8 mouse cellular contexts compared by ENCODE assay signal in the genomic region with DNA sequence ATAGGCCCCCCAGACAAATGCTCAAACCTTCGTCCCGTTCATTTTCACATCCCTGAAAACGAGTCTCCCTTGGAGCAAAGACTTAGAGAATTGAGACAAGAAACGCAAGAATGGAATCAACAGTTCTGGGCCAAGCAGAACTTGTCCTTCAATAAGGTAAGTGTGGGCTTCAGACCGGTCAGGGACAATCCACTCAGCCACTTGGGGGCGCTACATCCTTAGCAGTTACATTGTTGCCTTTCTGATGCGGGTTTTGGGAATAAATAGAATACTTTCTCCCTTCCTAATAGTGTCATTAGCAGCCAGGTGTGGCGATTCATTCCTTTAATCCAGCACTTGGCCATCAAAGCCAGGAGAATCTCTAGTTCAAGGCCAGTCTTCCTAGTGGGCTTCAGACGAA. TPM values are rescaled to one million over a fixed set of nuclear protein-coding genes. Genes with fewer than 3 reads are reported as not detected.
A peak's percentile ranks its signal among the peaks of the same experiment; 100 is the strongest.
DNase-seq lines count a peak whose midpoint lies in the region; ATAC-seq and TF ChIP-seq lines count a peak whose summit lies in the region.

No protein-coding gene starts in this region.

- H3K9me3 ChIP-seq in hindbrain, postnatal 0 days (ENCODE audit: low read length), result no peaks in the 10 kb centered on the region
- H3K9me3 ChIP-seq in hindbrain, embryonic 13.5 days, result no peaks in the 10 kb centered on the region

- H3K4me1 ChIP-seq in hindbrain, postnatal 0 days (ENCODE audit: insufficient read depth, low read length), result peaks cover 11% of the 10 kb centered on the region; the same call in 1 of the 2 replicates
- peaks cover 35% of the 10 kb centered on the region for H3K4me1 ChIP-seq in hindbrain, embryonic 13.5 days (replicated peaks)

- no peak overlapping the region for H3K9ac ChIP-seq in hindbrain, postnatal 0 days (replicated peaks; ENCODE audit: low read length)
- H3K9ac ChIP-seq in hindbrain, embryonic 13.5 days, result no peak overlapping the region

- no peak overlapping the region for H3K4me2 ChIP-seq in hindbrain, postnatal 0 days (ENCODE audit: low read depth, low read length)
- no peak overlapping the region for H3K4me2 ChIP-seq in hindbrain, embryonic 13.5 days

- 0 out of 2 replicates have a peak, but pooled peaks cover 3% of the 10 kb centered on the region for H3K36me3 ChIP-seq in hindbrain, postnatal 0 days (ENCODE audit: insufficient read depth, low read length)
- peaks cover 36% of the 10 kb centered on the region for H3K36me3 ChIP-seq in hindbrain, embryonic 13.5 days

- TF ChIP-seq CTCF in hindbrain, postnatal 0 days (IDR thresholded peaks at IDR 0.05; ENCODE audit: low read depth), result peak; percentile 67

- H3K27me3 ChIP-seq in hindbrain, postnatal 0 days (ENCODE audit: insufficient read depth, low read length), result no peaks in the 10 kb centered on the region
- H3K27me3 ChIP-seq in hindbrain, embryonic 13.5 days, result no peaks in the 10 kb centered on the region

- no peak overlapping the region for H3K27ac ChIP-seq in hindbrain, postnatal 0 days
- H3K27ac ChIP-seq in hindbrain, embryonic 13.5 days, result no peak overlapping the region

- peak; percentile 65 for DNase-seq in hindbrain, postnatal 0 days (ENCODE audit: low spot score)
- peak; percentile 42 for DNase-seq in thymus, postnatal 14 days
- no peak for DNase-seq in thymus, postnatal 0 days (ENCODE audit: low spot score)
- peak; percentile 64 for DNase-seq in cerebellum, adult 8-10 months
- DNase-seq in urinary bladder, postnatal 36 days (ENCODE audit: low spot score in 2 of 2), result no peak
- DNase-seq in frontal cortex, postnatal 14 days (ENCODE audit: low spot score in 2 of 2), result no peak

- no peak for ATAC-seq in hindbrain, postnatal 0 days
- ATAC-seq in hindbrain, embryonic 13.5 days (ENCODE audit: low FRiP score), result no peak
- 0 out of 2 replicates have a peak, but pooled peaks have one; percentile 45 for ATAC-seq in megakaryocyte progenitor cell, adult 5-6 weeks (replicated peaks; ENCODE audit: poor library complexity)

- whole genome bisulfite sequencing in hindbrain, postnatal 0 days, result 73% methylated on average over 9 of the region's 9 CpGs
- WGBS in hindbrain, embryonic 13.5 days, result 75% methylated on average over 9 of the region's 9 CpGs

- H3K4me3 ChIP-seq in hindbrain, postnatal 0 days (ENCODE audit: low read length), result no peak overlapping the region
- no peak overlapping the region for H3K4me3 ChIP-seq in hindbrain, embryonic 13.5 days

RNA-seq across cellular contexts. Expression of gene Apopt1, which starts 9.6 kb away (rescaled TPM):
- total RNA-seq in hindbrain, postnatal 0 days (2014; rRNA removed), result 23.6 and 28.1 TPM in 2 replicates
- 60.3 and 63.9 TPM in 2 replicates for polyA plus RNA-seq in hindbrain, postnatal 0 days (2015; fragmentation: Nextera tagmentation; extraction: Ambion mirVana)
- 55.1 and 62.1 TPM in 2 replicates for polyA plus RNA-seq in hindbrain, embryonic 13.5 days (2015; fragmentation: Nextera tagmentation; extraction: Ambion mirVana)
- polyA plus RNA-seq in thymus, postnatal 0 days (2015; fragmentation: Nextera tagmentation; extraction: Ambion mirVana), result 60.1 and 66.6 TPM in 2 replicates
- 67.5 and 72.1 TPM in 2 replicates for total RNA-seq in megakaryocyte progenitor cell, adult 5-6 weeks (2015)
- total RNA-seq in megakaryocyte progenitor cell, adult 5-6 weeks (2017), result 54.7 and 55.7 TPM in 2 replicates

RNA-seq across cellular contexts. Expression of gene Bag5, which starts 9.6 kb away (rescaled TPM):
- total RNA-seq in hindbrain, postnatal 0 days (2014; rRNA removed), result 21.1 and 22.7 TPM in 2 replicates
- polyA plus RNA-seq in hindbrain, postnatal 0 days (2015; fragmentation: Nextera tagmentation; extraction: Ambion mirVana), result 60.1 and 64.3 TPM in 2 replicates
- 65.3 and 67.9 TPM in 2 replicates for polyA plus RNA-seq in hindbrain, embryonic 13.5 days (2015; fragmentation: Nextera tagmentation; extraction: Ambion mirVana)
- polyA plus RNA-seq in thymus, postnatal 0 days (2015; fragmentation: Nextera tagmentation; extraction: Ambion mirVana), result 50.7 and 54.1 TPM in 2 replicates
- 23.6 and 25.8 TPM in 2 replicates for total RNA-seq in megakaryocyte progenitor cell, adult 5-6 weeks (2015)
- 29.2 and 46.3 TPM in 2 replicates for total RNA-seq in megakaryocyte progenitor cell, adult 5-6 weeks (2017)

RNA-seq across cellular contexts. Expression of gene Klc1, which starts 36.0 kb away (rescaled TPM):
- 421 and 496 TPM in 2 replicates for total RNA-seq in hindbrain, postnatal 0 days (2014; rRNA removed)
- 583 and 600 TPM in 2 replicates for polyA plus RNA-seq in hindbrain, postnatal 0 days (2015; fragmentation: Nextera tagmentation; extraction: Ambion mirVana)
- polyA plus RNA-seq in hindbrain, embryonic 13.5 days (2015; fragmentation: Nextera tagmentation; extraction: Ambion mirVana), result 571 and 589 TPM in 2 replicates
- polyA plus RNA-seq in thymus, postnatal 0 days (2015; fragmentation: Nextera tagmentation; extraction: Ambion mirVana), result 46.9 and 52.2 TPM in 2 replicates
- 20.8 and 24.1 TPM in 2 replicates for total RNA-seq in megakaryocyte progenitor cell, adult 5-6 weeks (2015)
- 37.9 and 76.1 TPM in 2 replicates for total RNA-seq in megakaryocyte progenitor cell, adult 5-6 weeks (2017)

RNA-seq across cellular contexts. Expression of gene Trmt61a, which starts 44.7 kb away (rescaled TPM):
- 29.7 and 32.7 TPM in 2 replicates for total RNA-seq in hindbrain, postnatal 0 days (2014; rRNA removed)
- polyA plus RNA-seq in hindbrain, postnatal 0 days (2015; fragmentation: Nextera tagmentation; extraction: Ambion mirVana), result 9.2 TPM in 2 replicates
- 8.6 and 9.3 TPM in 2 replicates for polyA plus RNA-seq in hindbrain, embryonic 13.5 days (2015; fragmentation: Nextera tagmentation; extraction: Ambion mirVana)
- 9.8 and 12.0 TPM in 2 replicates for polyA plus RNA-seq in thymus, postnatal 0 days (2015; fragmentation: Nextera tagmentation; extraction: Ambion mirVana)
- 8.6 and 8.8 TPM in 2 replicates for total RNA-seq in megakaryocyte progenitor cell, adult 5-6 weeks (2015)
- total RNA-seq in megakaryocyte progenitor cell, adult 5-6 weeks (2017), result 8.0 and 11.2 TPM in 2 replicates

RNA-seq across cellular contexts. Expression of gene Ckb, which starts 50.5 kb away (rescaled TPM):
- 3,255 and 3,584 TPM in 2 replicates for total RNA-seq in hindbrain, postnatal 0 days (2014; rRNA removed)
- polyA plus RNA-seq in hindbrain, postnatal 0 days (2015; fragmentation: Nextera tagmentation; extraction: Ambion mirVana), result 2,405 and 2,624 TPM in 2 replicates
- 1,675 and 1,703 TPM in 2 replicates for polyA plus RNA-seq in hindbrain, embryonic 13.5 days (2015; fragmentation: Nextera tagmentation; extraction: Ambion mirVana)
- polyA plus RNA-seq in thymus, postnatal 0 days (2015; fragmentation: Nextera tagmentation; extraction: Ambion mirVana), result 137 and 143 TPM in 2 replicates
- total RNA-seq in megakaryocyte progenitor cell, adult 5-6 weeks (2015), result 0.85 and 1.8 TPM in 2 replicates
- 2.0 and 4.1 TPM in 2 replicates for total RNA-seq in megakaryocyte progenitor cell, adult 5-6 weeks (2017)

Comparison
In these comparisons a context has a peak if more than half of its experiments do, and no peak if none do; other contexts are left out.
1. DNase-seq: peak in hindbrain, postnatal 0 days (single experiment), thymus, postnatal 14 days (single experiment) and cerebellum, adult 8-10 months (single experiment); none in thymus, postnatal 0 days (single experiment), urinary bladder, postnatal 36 days (0 of 2) and frontal cortex, postnatal 14 days (0 of 2).
2. RNA of gene Klc1, which starts 36.0 kb away (polyA plus RNA-seq): 583 to 600 TPM in hindbrain, postnatal 0 days and 571 to 589 TPM in hindbrain, embryonic 13.5 days; 46.9 to 52.2 TPM in thymus, postnatal 0 days; every median in the first group is over 10 times any median in the second.